Mouse (Mus musculus): ENCODE data around the gene Fads2.

Fads2 gene

DNA sequence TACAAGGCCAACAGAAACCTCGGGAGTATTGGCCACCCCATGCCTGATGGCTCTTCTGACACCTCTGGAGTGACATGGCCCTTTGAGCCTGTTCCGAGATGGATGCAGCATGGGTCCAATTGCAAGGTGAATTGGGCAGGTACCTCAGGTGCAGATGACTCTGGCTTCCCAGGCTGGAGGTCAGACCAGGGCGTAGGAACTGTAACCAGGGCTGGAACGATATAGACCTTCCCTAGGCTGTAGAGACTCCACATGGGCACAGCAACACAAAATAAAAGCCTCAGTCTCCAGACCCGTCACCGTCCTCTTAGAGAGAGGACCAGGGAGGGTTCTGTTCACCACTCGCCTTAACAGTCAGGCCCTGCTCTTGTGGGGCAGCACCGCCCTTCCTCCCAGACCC is 39.3 kb downstream of the Fads2 start:
- no peak for DNase-seq (ENCODE audit: low read depth in 2 of 2, low spot score in 2 of 2)

GRCm38 (mm10) chr19:10061624-10062023 is 39.9 kb downstream of the Fads2 start:
- no peak for DNase-seq (ENCODE audit: low read depth in 2 of 2, low spot score in 2 of 2)

DNA sequence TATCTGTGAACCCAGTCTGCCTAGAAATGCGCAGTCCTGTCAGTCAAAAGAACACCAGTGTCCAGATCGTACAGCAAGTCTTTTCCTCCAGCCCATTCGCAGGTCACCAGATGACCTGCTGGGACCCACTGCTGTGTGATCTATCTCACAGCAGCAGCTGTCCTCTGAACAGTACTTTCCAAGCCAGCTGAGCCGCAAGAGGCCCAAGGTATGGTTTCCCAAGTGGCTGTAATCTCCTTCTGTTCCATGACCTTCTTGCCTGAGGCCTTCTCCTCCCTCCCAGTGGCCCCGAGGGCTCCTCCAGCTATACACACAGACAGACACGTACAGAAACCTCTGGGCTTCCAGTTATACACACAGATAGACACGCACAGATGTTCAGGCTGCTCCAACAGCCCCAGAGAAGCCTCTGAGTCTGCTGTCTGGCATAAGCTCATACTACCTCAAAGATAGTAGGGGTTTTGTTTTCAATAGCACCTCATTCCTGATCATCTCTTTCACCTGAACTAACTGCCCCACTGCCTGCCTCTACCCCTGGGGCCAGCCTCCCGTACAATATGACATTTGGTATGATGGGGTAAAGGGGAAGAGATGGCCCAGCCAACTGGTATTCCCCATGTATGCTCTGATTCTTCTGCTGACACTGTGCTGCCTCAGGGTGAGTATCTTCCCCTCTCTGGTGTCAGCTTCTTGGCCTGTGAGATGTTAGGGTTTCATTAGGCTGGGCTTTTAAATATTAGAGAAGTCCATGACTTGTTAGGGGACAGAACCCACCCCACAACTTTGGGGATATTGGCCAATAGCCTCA is 40.6 kb downstream of the Fads2 start:
- DNase-seq (ENCODE audit: low read depth in 2 of 2, low spot score in 2 of 2), result no peak

GRCm38 (mm10) chr19:10059911-10060567 is 41.5 kb downstream of the Fads2 start:
- no peak for DNase-seq (ENCODE audit: low read depth in 2 of 2, low spot score in 2 of 2)

GRCm38 (mm10) chr19:10058876-10059427 is 42.6 kb downstream of the Fads2 start:
- no peak for DNase-seq (ENCODE audit: low read depth in 2 of 2, low spot score in 2 of 2)

DNA sequence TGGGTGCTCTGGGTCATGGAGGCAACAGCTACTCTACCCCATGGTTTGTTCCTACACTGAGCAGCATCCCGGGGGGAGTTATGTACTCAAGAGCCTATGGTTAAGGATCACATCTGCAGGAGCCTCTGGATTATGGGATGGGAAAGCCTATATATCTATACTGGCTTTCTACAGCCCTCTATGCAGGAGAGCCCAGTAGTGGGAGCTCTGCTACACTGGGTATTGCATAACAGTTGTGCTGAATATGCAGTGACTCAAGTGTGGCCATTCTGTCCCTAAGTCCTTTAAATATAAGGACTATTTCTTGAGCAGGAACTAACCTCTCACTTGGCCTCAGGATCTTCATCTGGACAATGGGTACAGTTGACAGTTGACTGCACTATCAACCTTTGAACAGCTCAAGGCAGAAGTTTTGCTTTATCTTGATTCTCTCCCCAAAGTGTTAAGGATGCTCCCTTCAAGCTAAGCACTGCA is 43.2 kb downstream of the Fads2 start:
- no peak for DNase-seq (ENCODE audit: low read depth in 2 of 2, low spot score in 2 of 2)

DNA sequence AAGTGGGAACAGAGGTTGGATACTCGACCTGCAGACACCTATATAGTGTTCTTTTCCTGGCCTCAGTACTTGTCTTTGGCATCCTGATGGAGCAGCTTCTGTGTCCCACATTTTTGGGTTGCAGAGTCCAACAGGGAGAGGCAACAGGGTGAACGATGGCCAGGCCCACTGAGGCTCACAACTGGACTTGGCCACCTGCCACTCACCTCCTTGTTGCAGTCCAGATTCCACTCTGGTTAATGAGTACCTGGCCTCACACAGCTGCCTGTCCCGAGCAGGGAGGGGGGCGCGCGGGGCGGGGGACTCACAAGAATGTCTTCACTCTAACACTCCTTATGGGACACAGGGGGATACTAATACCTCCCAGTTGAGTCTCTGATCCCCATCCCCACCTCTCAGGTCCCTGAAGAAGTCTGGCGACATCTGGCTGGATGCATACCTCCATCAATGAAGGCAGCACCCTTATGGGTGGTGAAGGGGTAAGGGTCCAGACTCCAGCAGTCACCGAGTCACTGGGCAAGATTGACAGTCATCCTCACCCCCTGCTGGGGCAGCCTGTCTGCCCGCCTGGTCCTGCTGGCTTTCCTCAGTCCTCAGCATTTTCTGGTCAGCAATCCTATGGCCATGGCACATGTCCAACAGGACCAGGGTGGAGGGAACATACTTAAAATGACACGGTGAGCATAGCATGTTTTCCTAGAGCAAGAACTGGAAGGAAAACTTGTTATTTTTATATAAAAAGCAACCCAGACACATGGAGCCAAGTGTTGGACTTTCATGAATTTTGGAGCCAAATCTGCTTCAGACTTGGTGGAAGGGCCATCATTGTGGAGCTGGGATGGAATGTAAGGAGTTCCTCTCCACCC is 43.8 kb downstream of the Fads2 start:
- DNase-seq (ENCODE audit: low read depth in 2 of 2, low spot score in 2 of 2), result no peak

- DNase-seq (ENCODE audit: low read depth in 2 of 2, low spot score in 2 of 2), result no peak
Measured at GRCm38 (mm10) chr19:10056686-10057085, 44.9 kb downstream of the Fads2 start.

DNA sequence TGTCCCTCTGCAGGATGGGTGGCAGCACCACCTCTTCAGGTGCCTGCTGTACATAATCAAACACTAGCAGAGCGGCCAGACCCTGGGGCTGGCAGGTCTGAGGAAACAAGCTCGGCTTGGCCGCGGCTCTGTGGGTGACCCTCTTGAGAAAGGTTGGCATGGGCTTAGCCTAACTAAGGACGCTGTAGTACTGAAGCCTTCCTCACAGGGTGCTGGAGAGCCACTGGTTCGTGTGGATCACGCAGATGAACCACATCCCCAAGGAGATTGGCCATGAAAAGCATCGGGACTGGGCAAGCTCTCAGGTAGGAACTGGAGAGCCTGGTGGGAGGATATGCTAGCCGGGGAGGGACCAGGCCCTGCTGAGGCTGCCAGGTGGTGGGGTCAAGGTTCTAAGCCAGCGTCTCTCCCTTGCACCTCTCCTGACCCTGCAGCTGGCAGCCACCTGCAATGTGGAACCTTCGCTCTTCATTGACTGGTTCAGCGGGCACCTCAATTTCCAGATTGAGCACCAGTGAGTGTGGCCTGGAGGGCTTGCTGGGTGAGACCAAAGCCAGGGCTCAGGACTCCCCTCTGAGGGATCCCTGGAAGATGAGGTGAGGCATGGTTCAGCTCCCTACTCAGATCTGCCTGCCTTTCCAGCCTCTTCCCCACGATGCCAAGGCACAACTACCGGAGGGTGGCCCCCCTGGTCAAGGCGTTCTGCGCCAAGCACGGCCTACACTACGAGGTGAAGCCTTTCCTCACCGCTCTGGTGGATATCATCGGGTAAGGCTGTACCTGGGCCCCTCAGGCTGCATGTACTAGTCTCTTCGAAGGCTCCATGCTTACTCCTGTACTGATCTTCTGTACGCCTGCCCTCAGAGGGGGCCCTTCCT is 45.5 kb downstream of the Fads2 start:
- DNase-seq (ENCODE audit: low read depth in 2 of 2, low spot score in 2 of 2), result no peak

DNA sequence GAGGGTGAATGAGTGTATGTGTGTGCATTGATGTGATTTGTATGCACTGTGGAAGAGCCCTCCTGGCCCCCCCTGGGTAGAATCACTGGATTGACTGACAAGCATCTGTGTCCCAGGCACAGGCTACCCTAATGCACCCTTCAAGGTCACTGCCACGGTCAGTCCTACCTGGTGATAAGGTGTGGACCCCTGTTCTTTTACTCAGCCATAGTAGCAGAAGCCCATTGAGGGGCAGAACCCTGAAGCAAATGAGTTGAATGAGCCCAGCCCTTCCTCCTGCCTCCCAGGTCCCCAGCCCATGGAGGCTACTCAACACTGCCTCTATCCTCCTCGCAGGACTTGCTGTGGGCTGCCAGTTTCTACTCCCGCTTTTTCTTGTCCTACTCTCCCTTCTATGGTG is 46.3 kb downstream of the Fads2 start:
- DNase-seq (ENCODE audit: low read depth in 2 of 2, low spot score in 2 of 2), result no peak

DNA sequence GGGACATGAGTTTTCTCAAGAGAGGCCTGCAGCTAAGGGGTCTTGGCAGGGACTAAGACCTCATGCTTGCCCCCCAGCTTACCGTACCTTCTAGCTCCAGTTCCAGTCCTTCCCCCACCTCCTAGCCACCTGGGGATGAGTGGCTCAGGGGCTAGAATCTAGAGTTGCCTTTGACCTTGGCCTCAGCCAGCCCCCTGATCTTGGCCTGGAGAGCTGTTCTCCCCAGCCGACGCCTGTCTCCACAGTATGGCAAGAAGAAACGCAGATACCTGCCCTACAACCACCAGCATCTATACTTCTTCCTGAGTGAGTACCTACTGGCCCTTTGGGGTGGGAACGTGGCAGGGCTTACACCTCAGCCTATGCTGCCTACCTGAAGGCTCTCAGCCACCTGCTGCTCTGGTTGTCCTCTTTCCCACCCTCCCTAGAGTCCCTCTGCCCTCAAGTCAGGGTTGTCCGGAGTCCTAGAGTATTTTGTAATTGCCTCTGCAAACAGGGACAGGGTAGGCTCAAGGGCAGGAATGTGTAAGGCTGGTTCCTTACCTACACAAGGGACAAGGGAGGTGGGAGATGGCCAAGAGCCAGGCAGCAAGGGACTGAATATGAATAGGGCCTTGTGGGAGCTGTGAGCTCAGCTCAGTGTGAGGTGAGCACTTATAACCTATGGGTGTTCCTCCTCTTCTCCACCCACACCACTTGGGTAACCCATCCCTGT is 47.0 kb downstream of the Fads2 start:
- no peak for DNase-seq (ENCODE audit: low read depth in 2 of 2, low spot score in 2 of 2)

GRCm38 (mm10) chr19:10053692-10054260 is 47.8 kb downstream of the Fads2 start:
- no peak for DNase-seq (ENCODE audit: low read depth in 2 of 2, low spot score in 2 of 2)

DNA sequence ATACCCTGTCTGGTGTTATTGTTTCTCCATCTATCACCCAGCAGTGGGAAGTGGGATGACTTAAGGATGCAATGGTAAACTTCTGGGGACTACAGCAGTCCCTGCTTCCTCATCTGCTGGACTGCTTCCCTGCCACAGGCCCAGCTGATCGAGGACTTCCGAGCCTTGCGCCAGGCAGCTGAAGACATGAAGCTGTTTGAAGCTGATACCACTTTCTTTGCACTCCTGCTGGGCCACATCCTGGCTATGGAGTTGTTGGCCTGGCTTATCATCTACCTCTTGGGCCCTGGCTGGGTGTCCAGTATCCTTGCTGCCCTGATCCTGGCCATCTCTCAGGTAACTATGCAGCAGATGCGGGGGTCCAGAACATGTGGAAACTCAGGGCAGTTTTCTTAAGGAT is 48.8 kb downstream of the Fads2 start:
- DNase-seq (ENCODE audit: low read depth in 2 of 2, low spot score in 2 of 2), result no peak

DNA sequence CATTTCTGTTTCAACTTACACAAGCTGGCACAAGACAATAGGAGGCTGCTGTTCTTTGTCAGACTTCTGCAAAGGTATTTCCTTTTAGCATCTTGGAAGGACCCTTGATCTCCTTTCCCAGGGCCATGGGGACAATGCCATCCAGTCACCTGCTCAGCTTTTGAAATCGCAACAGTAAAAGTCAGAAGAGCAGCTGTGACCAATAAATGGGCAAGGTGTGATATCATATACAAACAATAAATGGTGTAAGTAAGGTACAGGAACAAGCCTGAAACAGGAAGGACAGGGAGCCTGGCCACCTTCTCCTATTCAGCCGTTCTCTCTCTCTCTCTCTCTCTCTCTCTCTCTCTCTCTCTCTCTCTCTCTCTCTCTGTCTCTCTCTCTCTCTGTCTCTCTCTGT is 51.1 kb downstream of the Fads2 start:
- no peak for DNase-seq (ENCODE audit: low read depth in 2 of 2, low spot score in 2 of 2)

DNA sequence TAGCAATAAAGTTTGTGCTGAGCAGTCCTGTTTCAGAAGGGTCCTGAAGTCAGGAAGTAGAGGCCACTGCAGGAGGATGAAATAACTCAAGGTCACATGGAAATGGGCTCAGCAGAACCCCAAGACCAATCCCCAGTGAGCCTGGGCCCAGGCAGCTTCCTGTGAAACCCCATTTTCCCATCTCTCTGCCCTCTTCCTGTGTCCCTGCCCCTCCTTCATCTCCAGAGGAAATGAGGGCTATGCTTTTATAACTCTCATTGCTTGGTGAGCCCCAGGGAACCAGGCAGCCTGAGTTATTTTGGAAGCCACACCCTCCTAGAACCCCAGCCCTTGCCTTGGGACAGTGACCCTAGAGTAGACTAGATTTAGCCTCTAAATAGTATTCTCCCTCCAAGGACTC is 52.0 kb downstream of the Fads2 start:
- no peak for DNase-seq (ENCODE audit: low read depth in 2 of 2, low spot score in 2 of 2)

GRCm38 (mm10) chr19:10046983-10047382 is 54.6 kb downstream of the Fads2 start:
- no peak for DNase-seq (ENCODE audit: low read depth in 2 of 2, low spot score in 2 of 2)

DNA sequence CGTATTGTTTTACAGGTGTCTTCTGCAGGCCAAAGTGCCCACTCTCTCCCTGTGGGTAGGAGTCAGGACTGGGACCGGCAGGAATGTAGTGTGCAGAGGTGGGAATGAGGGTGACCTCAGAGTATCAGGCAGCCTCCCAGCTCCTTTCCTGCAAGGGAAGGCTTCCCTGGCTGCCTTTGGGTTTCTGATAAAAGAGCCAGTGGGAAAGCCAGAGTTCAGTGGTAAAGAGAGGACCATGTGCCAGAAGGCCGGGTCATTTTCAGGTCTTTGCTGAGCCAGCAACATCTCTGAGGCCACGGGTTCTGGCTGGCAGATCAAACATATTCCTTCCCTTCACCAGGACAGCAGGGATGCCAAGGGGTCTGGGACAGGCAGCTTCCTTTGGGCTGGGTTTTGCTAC is 55.2 kb downstream of the Fads2 start:
- DNase-seq (ENCODE audit: low read depth in 2 of 2, low spot score in 2 of 2), result no peak

- DNase-seq (ENCODE audit: low read depth in 2 of 2, low spot score in 2 of 2), result no peak
Measured at GRCm38 (mm10) chr19:10045707-10046106, 55.8 kb downstream of the Fads2 start.

DNA sequence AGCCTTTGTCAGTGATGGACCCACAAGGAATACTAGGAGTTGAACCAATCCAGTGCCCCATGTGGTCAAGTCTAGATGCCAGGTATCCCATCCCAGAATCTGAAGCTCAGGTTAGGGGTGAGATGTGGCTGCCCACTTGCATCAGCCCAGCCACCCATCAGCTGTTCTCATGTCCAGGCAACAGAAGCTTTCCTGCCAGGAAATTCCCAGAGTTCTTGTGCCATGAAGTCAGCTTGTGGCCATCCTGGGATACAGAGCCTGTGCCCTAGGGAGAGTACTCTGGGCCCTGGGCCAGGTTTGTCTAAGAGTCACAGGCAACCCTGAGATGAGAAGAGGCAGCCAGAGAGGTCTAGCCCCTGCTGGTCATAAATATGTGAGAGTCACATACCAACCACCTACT is 57.9 kb downstream of the Fads2 start:
- DNase-seq (ENCODE audit: low read depth in 2 of 2, low spot score in 2 of 2), result no peak

Measured in CD8-positive naive resting alpha-beta T cell, adult 2 months (primary cell).